Mouse (Mus musculus) megakaryocyte, embryonic 14.5 days (primary cell): ENCODE data around the gene Cdon.

Experiments used
- FLI1 ChIP-seq: IDR thresholded peaks from 2 replicates; pipeline ENCODE4 v1.6.1; 2012; ENCODE audit warnings: low read length, inconsistent platforms, mixed read lengths
- GATA1 ChIP-seq: IDR thresholded peaks from 3 replicates; pipeline ENCODE4 v1.6.1; 2012; ENCODE audit warnings: mixed read lengths, low read length, inconsistent platforms, borderline replicate concordance

DNA sequence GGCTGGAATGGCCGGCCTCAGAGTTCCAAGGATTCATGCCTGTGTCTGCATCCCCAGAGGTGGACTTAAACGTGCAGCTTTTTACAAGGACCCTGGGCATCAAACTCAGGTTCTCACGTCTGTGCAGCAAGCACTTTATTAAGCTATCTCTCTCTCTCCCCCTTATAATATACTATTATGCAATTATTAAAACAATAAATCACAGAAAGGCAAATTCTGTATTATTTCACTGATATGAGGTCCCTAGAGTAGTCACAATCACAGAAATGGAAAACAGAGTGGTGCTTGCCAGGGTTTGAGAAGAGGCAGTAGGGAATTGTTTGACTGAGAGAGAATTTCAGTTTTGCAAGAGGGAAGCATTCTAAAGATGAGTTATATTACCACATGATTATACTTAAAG is 108.2 kb downstream of the Cdon start:
- TF ChIP-seq GATA1 (no peak), FLI1 (no peak)
